Mouse (Mus musculus) brain, embryonic 14.5 days (tissue): ENCODE data around the gene Diaph2. TPM values are rescaled to one million over a fixed set of nuclear protein-coding genes. Genes with fewer than 3 reads are reported as not detected.

Experiments
- DNase-seq: peaks from one replicate; pipeline ENCODE4 v3.0.0-alpha.2; 2011; ENCODE audit warnings: low read depth
- CTCF ChIP-seq: fragments of 200-500 bp; IDR thresholded peaks from 2 replicates; pipeline ENCODE4 v1.5.1; 2012; ENCODE audit warnings: inconsistent platforms, mild to moderate bottlenecking, moderate library complexity, borderline replicate concordance; ENCODE audit not compliant: insufficient read depth, insufficient read length; ENCODE audit errors: extremely low read depth
- POLR2A ChIP-seq: fragments of 200-500 bp; IDR thresholded peaks from 2 replicates; pipeline ENCODE4 v1.6.1; 2012; ENCODE audit warnings: mild to moderate bottlenecking, inconsistent platforms, borderline replicate concordance; ENCODE audit not compliant: poor library complexity, insufficient read depth, insufficient read length, severe bottlenecking; ENCODE audit errors: extremely low read depth
- polyA plus RNA-seq: library from polyadenylated mRNA; depleted of rRNA; stranded (reverse); fragments of >200 nt; gene quantifications from 2 replicates; pipeline ENCODE4 v1.2.3, GENCODE M21; 2012; rRNA removed

Gene Diaph2
- polyA plus RNA-seq, result 3.9 and 4.6 TPM in 2 replicates

- DNase-seq, result peak; percentile 89
- TF ChIP-seq CTCF (no peak), POLR2A (0 out of 2 replicates have a peak, but pooled peaks have one; percentile 29)
Observed at GRCm38 (mm10) chrX:129749571-129750061, at the start of gene Diaph2. TSS of gene Diaph2 (plus strand) at chrX:129749742.

- TF ChIP-seq CTCF, result no peak
- TF ChIP-seq POLR2A, result no peak
- DNase-seq, result peak; percentile 5
Observed at GRCm38 (mm10) chrX:129701634-129702312, 47.8 kb upstream of the Diaph2 start.

GRCm38 (mm10) chrX:129709656-129710055 lies 39.9 kb upstream of the Diaph2 start:
- no peak for DNase-seq
- TF ChIP-seq POLR2A, result no peak
- TF ChIP-seq CTCF, result no peak

GRCm38 (mm10) chrX:129728717-129729220 lies 20.8 kb upstream of the Diaph2 start:
- TF ChIP-seq CTCF, result no peak
- no peak for TF ChIP-seq POLR2A
- peak; percentile 7 for DNase-seq

- no peak for DNase-seq
- TF ChIP-seq CTCF, result no peak
- TF ChIP-seq POLR2A, result no peak
Observed at GRCm38 (mm10) chrX:129736562-129736961, 13.0 kb upstream of the Diaph2 start.

- TF ChIP-seq CTCF (no peak), POLR2A (no peak)
- DNase-seq, result no peak
Observed at GRCm38 (mm10) chrX:129739226-129739625, 10.3 kb upstream of the Diaph2 start.

- no peak for DNase-seq
- TF ChIP-seq CTCF, result no peak
- TF ChIP-seq POLR2A, result no peak
Observed at GRCm38 (mm10) chrX:129742981-129743380, 6.6 kb upstream of the Diaph2 start.

GRCm38 (mm10) chrX:129745976-129746375 lies 3.6 kb upstream of the Diaph2 start:
- DNase-seq, result no peak
- TF ChIP-seq CTCF (no peak), POLR2A (no peak)

- TF ChIP-seq CTCF (no peak), POLR2A (no peak)
- DNase-seq, result peak; percentile 17
Observed at GRCm38 (mm10) chrX:129749102-129749501, 440 bp upstream of the Diaph2 start.

- TF ChIP-seq CTCF (no peak), POLR2A (no peak)
- peak; percentile 40 for DNase-seq
Observed at GRCm38 (mm10) chrX:129750094-129750569, 590 bp downstream of the Diaph2 start.

- no peak for DNase-seq
- TF ChIP-seq POLR2A (no peak), CTCF (no peak)
Observed at GRCm38 (mm10) chrX:129750606-129751005, 1.1 kb downstream of the Diaph2 start.
